Mouse (Mus musculus): ENCODE data around the gene Slc48a1.

DNA sequence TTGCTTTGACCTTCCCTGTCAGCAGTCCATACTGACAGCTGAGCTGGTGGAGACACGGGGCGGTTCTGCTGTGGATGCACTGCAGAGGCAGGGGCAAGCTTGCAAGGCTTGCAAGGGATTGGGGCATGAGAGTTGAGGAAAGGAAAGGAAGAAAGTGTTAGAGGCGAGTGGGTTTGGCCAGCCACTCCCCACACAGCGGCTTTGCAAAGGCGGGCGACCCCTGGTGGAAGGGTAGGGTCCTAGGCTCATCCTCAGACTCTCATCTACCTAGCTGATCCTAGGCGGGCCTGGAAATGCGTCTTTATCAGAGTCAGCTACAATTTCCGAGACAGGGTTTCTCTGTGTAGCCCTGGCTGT is 4.4 kb downstream of the Slc48a1 start:
- TF ChIP-seq KAT2A (conservative IDR thresholded peaks at IDR 0.05; ENCODE audit: low read depth, low read length), result no peak
- no peak for TF ChIP-seq USF1 (IDR thresholded peaks at IDR 0.05; ENCODE audit: low read depth, low read length)
- TF ChIP-seq SMC3 (IDR thresholded peaks at IDR 0.05; ENCODE audit: low read depth, low read length), result no peak
- TF ChIP-seq USF2 (IDR thresholded peaks at IDR 0.05; ENCODE audit: borderline replicate concordance in 1 of 2, insufficient read depth in 1 of 2, low read depth in 1 of 2, low read length in 2 of 2), result no peak
- TF ChIP-seq POLR2A (IDR thresholded peaks at IDR 0.05; ENCODE audit: control insufficient read depth in 1 of 2, insufficient read depth in 1 of 2, low read depth in 1 of 2, low read length in 2 of 2, poor library complexity in 1 of 2), result peak in 1 of 2 experiments; percentile 41; a peak in 1 of 4 replicates
- no peak for TF ChIP-seq TAL1 (IDR thresholded peaks at IDR 0.05; ENCODE audit: low read length)

Measured in MEL (cell line).